Mouse (Mus musculus): Measurements from ENCODE around the gene Etl4. TPM values are rescaled to one million over a fixed set of nuclear protein-coding genes. Genes with fewer than 3 reads are reported as not detected.
"Not testable (repeated sequence)": the region's sequence is repeated elsewhere in the genome, so short reads cannot be mapped to it uniquely, and the experiment has no call there.

Gene Etl4
- polyA plus RNA-seq, 1 experiment from 2014 or later = 1.5 TPM

- ATAC-seq (no peak), DNase-seq (no peak)
- H3K4me2 ChIP-seq (ENCODE audit: low read depth, low read length) = no peak overlapping the region
- no peak overlapping the region for H3K9ac ChIP-seq (replicated peaks)
- H3K36me3 ChIP-seq (replicated peaks; ENCODE audit: insufficient read depth, low read length) = no peaks in the 10 kb centered on the region
- H3K4me1 ChIP-seq (ENCODE audit: insufficient read depth) = no peaks in the 10 kb centered on the region
- TF ChIP-seq CTCF (IDR thresholded peaks at IDR 0.05; ENCODE audit: low read depth) (no peak), EP300 (IDR thresholded peaks at IDR 0.05; ENCODE audit: low read depth) (no peak)
- WGBS (ENCODE audit: insufficient replicate concordance) = 71% methylated on average over 4 of the region's 4 CpGs
- no peaks in the 10 kb centered on the region for H3K9me3 ChIP-seq (ENCODE audit: low read length)
- no peak overlapping the region for H3K27ac ChIP-seq (ENCODE audit: low read depth)
- H3K27me3 ChIP-seq (ENCODE audit: insufficient read depth, low read length) = no peaks in the 10 kb centered on the region
- no peak overlapping the region for H3K4me3 ChIP-seq (ENCODE audit: low read depth, low read length)
Observed at GRCm38 (mm10) chr2:20669367-20669766, 759.8 kb downstream of the Etl4 start.

- no peak for ATAC-seq
- Histone ChIP-seq H3K9ac (replicated peaks) (no peak overlapping the region), H3K9me3 (ENCODE audit: low read length) (no peaks in the 10 kb centered on the region), H3K36me3 (replicated peaks; ENCODE audit: insufficient read depth, low read length) (no peaks in the 10 kb centered on the region), H3K4me1 (ENCODE audit: insufficient read depth) (no peaks in the 10 kb centered on the region), H3K27ac (ENCODE audit: low read depth) (no peak overlapping the region), H3K27me3 (ENCODE audit: insufficient read depth, low read length) (no peaks in the 10 kb centered on the region), H3K4me3 (ENCODE audit: low read depth, low read length) (no peak overlapping the region), H3K4me2 (ENCODE audit: low read depth, low read length) (no peak overlapping the region)
- no peak for TF ChIP-seq EP300 (IDR thresholded peaks at IDR 0.05; ENCODE audit: low read depth)
- TF ChIP-seq CTCF (IDR thresholded peaks at IDR 0.05; ENCODE audit: low read depth) = no peak
- 54% methylated on average over 13 of the region's 13 CpGs for WGBS (ENCODE audit: insufficient replicate concordance)
- no peak for DNase-seq
Observed at GRCm38 (mm10) chr2:20671546-20672255, 762.1 kb downstream of the Etl4 start.

- Histone ChIP-seq H3K4me3 (ENCODE audit: low read depth, low read length) (no peak overlapping the region), H3K9me3 (ENCODE audit: low read length) (no peaks in the 10 kb centered on the region), H3K9ac (replicated peaks) (no peak overlapping the region), H3K4me2 (ENCODE audit: low read depth, low read length) (no peak overlapping the region), H3K27ac (ENCODE audit: low read depth) (no peak overlapping the region), H3K27me3 (ENCODE audit: insufficient read depth, low read length) (no peaks in the 10 kb centered on the region), H3K36me3 (replicated peaks; ENCODE audit: insufficient read depth, low read length) (no peaks in the 10 kb centered on the region), H3K4me1 (ENCODE audit: insufficient read depth) (no peaks in the 10 kb centered on the region)
- DNase-seq = no peak
- no peak for ATAC-seq
- no peak for TF ChIP-seq CTCF (IDR thresholded peaks at IDR 0.05; ENCODE audit: low read depth)
- TF ChIP-seq EP300 (IDR thresholded peaks at IDR 0.05; ENCODE audit: low read depth) = no peak
- 73% methylated on average over 7 of the region's 7 CpGs for WGBS (ENCODE audit: insufficient replicate concordance)
Observed at GRCm38 (mm10) chr2:20672281-20672680, 762.7 kb downstream of the Etl4 start.

- Histone ChIP-seq H3K4me3 (ENCODE audit: low read depth, low read length) (no peak overlapping the region), H3K4me1 (ENCODE audit: insufficient read depth) (no peaks in the 10 kb centered on the region), H3K9ac (replicated peaks) (no peak overlapping the region), H3K36me3 (replicated peaks; ENCODE audit: insufficient read depth, low read length) (no peaks in the 10 kb centered on the region), H3K27me3 (ENCODE audit: insufficient read depth, low read length) (no peaks in the 10 kb centered on the region), H3K27ac (ENCODE audit: low read depth) (no peak overlapping the region), H3K4me2 (ENCODE audit: low read depth, low read length) (no peak overlapping the region), H3K9me3 (ENCODE audit: low read length) (no peaks in the 10 kb centered on the region)
- peak; percentile 45 for DNase-seq
- WGBS (ENCODE audit: insufficient replicate concordance) = 57% methylated on average over 9 of the region's 9 CpGs
- no peak for ATAC-seq
- TF ChIP-seq EP300 (IDR thresholded peaks at IDR 0.05; ENCODE audit: low read depth) (no peak), CTCF (IDR thresholded peaks at IDR 0.05; ENCODE audit: low read depth) (peak; percentile 80)
Observed at GRCm38 (mm10) chr2:20672803-20673603, 763.4 kb downstream of the Etl4 start.

- no peak overlapping the region for H3K9ac ChIP-seq (replicated peaks)
- H3K27ac ChIP-seq (ENCODE audit: low read depth) = no peak overlapping the region
Observed at GRCm38 (mm10) chr2:20676379-20676778, 766.8 kb downstream of the Etl4 start.

GRCm38 (mm10) chr2:20678793-20679192 is 769.2 kb downstream of the Etl4 start:
- H3K27ac ChIP-seq (ENCODE audit: low read depth) = no peak overlapping the region
- 66% methylated on average over 7 of the region's 7 CpGs for WGBS (ENCODE audit: insufficient replicate concordance)
- no peaks in the 10 kb centered on the region for H3K4me1 ChIP-seq (ENCODE audit: insufficient read depth)
- no peak overlapping the region for H3K9ac ChIP-seq (replicated peaks)
- no peaks in the 10 kb centered on the region for H3K27me3 ChIP-seq (ENCODE audit: insufficient read depth, low read length)
- no peak for DNase-seq
- TF ChIP-seq CTCF (IDR thresholded peaks at IDR 0.05; ENCODE audit: low read depth) (no peak), EP300 (IDR thresholded peaks at IDR 0.05; ENCODE audit: low read depth) (no peak)
- H3K9me3 ChIP-seq (ENCODE audit: low read length) = no peaks in the 10 kb centered on the region
- no peak for ATAC-seq
- H3K36me3 ChIP-seq (replicated peaks; ENCODE audit: insufficient read depth, low read length) = no peaks in the 10 kb centered on the region
- H3K4me3 ChIP-seq (ENCODE audit: low read depth, low read length) = no peak overlapping the region
- H3K4me2 ChIP-seq (ENCODE audit: low read depth, low read length) = no peak overlapping the region

More at GRCm38 (mm10) chr2:20676379-20676778, 766.8 kb downstream of the Etl4 start:
- H3K36me3 ChIP-seq (replicated peaks; ENCODE audit: insufficient read depth, low read length) = no peaks in the 10 kb centered on the region
- DNase-seq (peak; percentile 20), ATAC-seq (no peak)
- no peaks in the 10 kb centered on the region for H3K9me3 ChIP-seq (ENCODE audit: low read length)
- H3K4me2 ChIP-seq (ENCODE audit: low read depth, low read length) = no peak overlapping the region
- no peaks in the 10 kb centered on the region for H3K4me1 ChIP-seq (ENCODE audit: insufficient read depth)
- H3K27me3 ChIP-seq (ENCODE audit: insufficient read depth, low read length) = no peaks in the 10 kb centered on the region
- TF ChIP-seq CTCF (IDR thresholded peaks at IDR 0.05; ENCODE audit: low read depth) (peak; percentile 49), EP300 (IDR thresholded peaks at IDR 0.05; ENCODE audit: low read depth) (no peak)
- WGBS (ENCODE audit: insufficient replicate concordance) = 88% methylated on average over 3 of the region's 3 CpGs
- H3K4me3 ChIP-seq (ENCODE audit: low read depth, low read length) = no peak overlapping the region

- not testable (repeated sequence) for H3K27me3 ChIP-seq (ENCODE audit: insufficient read depth, low read length); ATAC-seq; H3K4me3 ChIP-seq (ENCODE audit: low read depth, low read length); H3K4me1 ChIP-seq (ENCODE audit: insufficient read depth); H3K9me3 ChIP-seq (ENCODE audit: low read length); H3K27ac ChIP-seq (ENCODE audit: low read depth); H3K36me3 ChIP-seq (replicated peaks; ENCODE audit: insufficient read depth, low read length); DNase-seq; H3K4me2 ChIP-seq (ENCODE audit: low read depth, low read length); H3K9ac ChIP-seq (replicated peaks)
- WGBS (ENCODE audit: insufficient replicate concordance) = 85% methylated on average over 6 of the region's 6 CpGs
Observed at GRCm38 (mm10) chr2:20682203-20682602, 772.6 kb downstream of the Etl4 start.

Data from liver, postnatal 0 days (tissue).